Mouse (Mus musculus): ENCODE results near the gene Arhgef15.
"Not testable (repeated sequence)": the region's sequence is repeated elsewhere in the genome, so short reads cannot be mapped to it uniquely, and the experiment has no call there.

Gene Arhgef15

GRCm38 (mm10) chr11:68957308-68957707, at the start of gene Arhgef15:
Arhgef15 (minus strand) TSS chr11:68957480.
- DNase-seq (ENCODE audit: extremely low read depth, low read depth, low spot score), result no peak

DNA sequence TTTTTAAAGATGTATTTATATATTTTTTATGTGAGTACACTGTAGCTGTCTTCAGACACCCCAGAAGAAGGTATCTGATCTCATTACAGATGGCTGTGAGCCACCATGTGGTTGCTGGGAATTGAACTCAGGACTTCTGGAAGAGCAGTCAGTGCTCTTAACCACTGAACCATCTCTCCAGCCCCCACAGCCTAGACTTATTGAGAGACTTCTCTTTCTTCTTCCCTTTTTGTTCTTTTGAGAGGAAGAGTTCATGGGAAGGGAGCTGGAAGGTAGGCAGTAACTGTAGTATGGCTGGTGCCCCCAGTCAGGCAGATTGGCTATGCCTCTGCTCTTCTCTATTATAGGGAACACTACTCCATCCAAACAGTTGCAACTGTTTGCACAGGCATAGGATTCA, 49.3 kb upstream of the Arhgef15 start:
- DNase-seq (ENCODE audit: extremely low read depth, low read depth, low spot score), result not testable (repeated sequence)

GRCm38 (mm10) chr11:69005193-69005592, 47.9 kb upstream of the Arhgef15 start:
- DNase-seq (ENCODE audit: extremely low read depth, low read depth, low spot score), result no peak

DNA sequence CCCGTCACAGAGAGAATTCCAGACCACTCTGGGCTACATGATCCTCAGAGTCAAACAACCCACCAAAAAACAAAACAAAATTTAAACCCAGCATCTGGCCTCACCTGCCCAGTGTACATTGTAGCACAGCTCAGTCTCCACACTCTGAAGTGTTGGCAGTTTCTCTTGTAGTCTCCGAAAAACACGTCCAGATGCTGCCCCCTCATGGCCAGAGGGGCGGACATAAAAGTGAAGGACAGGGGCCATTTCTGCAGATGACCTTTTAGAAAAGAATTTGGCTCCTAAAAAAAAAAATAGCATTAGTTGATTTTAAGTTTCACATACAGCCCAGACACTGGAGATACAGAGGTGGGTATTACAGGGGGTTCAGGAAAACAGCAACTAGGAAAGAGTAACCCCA, 46.3 kb upstream of the Arhgef15 start:
- no peak for DNase-seq (ENCODE audit: extremely low read depth, low read depth, low spot score)

- not testable (repeated sequence) for DNase-seq (ENCODE audit: extremely low read depth, low read depth, low spot score)
Observed at GRCm38 (mm10) chr11:69002782-69003181, 45.5 kb upstream of the Arhgef15 start.

GRCm38 (mm10) chr11:68997080-68997479, 39.8 kb upstream of the Arhgef15 start:
- no peak for DNase-seq (ENCODE audit: extremely low read depth, low read depth, low spot score)

GRCm38 (mm10) chr11:68994377-68994776, 37.1 kb upstream of the Arhgef15 start:
- DNase-seq (ENCODE audit: extremely low read depth, low read depth, low spot score), result no peak

GRCm38 (mm10) chr11:68993122-68993521, 35.8 kb upstream of the Arhgef15 start:
- no peak for DNase-seq (ENCODE audit: extremely low read depth, low read depth, low spot score)

- no peak for DNase-seq (ENCODE audit: extremely low read depth, low read depth, low spot score)
Observed at GRCm38 (mm10) chr11:68988341-68988740, 31.1 kb upstream of the Arhgef15 start.

DNA sequence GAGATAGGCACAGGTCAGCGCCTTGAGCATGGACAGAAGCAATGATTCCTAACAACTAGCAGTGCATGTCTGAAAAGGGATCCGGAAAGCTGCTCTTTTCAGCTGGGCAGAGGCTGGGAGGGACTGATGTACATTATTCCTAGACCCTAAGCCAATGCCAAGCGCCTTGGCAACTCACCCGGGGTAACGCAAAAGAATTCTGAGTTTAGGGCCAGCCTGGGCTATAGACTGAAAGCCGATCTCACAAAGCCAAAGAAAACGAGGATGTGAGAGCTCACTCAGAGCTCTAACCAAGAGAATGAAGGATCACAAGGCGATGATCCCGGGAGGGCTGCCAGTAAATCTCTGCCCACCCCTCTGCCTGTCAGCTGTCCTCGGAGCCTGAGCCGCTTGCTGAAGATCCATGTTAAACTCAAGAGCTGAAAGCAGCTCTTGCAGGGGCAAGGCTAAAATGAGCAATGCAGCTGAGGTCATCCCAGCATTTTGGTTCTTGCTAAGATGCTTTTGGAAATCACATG, 30.1 kb upstream of the Arhgef15 start:
- no peak for DNase-seq (ENCODE audit: extremely low read depth, low read depth, low spot score)

DNA sequence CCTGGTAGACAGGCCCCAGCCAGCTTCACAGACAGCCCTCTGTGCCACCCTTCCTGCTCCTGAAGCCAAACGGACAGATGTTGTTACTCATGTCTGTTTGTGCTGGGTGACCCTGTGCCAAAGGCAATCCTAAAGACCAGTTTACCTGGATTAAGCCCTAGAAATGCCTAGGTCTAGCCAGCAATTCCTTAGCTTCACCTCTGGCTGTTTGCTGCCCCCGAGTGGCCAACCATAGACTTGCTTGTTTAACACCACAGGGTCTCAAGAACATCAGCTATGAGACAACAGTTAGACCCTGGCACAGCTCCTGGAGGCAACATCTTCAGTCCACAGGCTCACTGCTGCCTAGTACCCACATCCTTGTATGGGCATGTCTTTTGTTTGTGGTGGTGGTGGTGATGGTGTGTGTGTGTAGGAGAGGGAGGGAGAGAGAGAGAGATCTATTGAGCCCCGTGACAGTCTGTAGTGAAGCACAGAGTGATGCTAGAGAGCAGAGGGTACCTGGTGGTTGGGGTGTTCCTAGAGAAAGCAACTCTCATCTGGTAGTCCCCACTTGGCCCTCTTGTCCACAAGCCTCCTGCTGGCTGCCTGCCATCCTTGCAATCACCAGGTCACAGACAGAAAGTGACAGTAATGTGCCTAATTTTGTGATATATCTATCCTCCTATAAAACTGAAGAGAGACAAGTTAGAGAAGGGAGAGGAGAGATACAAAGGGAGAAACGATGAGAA, 25.5 kb upstream of the Arhgef15 start:
- peak; percentile 72 for DNase-seq (ENCODE audit: extremely low read depth, low read depth, low spot score)

- peak; percentile 88 for DNase-seq (ENCODE audit: extremely low read depth, low read depth, low spot score)
Observed at GRCm38 (mm10) chr11:68980919-68981318, 23.6 kb upstream of the Arhgef15 start.

DNA sequence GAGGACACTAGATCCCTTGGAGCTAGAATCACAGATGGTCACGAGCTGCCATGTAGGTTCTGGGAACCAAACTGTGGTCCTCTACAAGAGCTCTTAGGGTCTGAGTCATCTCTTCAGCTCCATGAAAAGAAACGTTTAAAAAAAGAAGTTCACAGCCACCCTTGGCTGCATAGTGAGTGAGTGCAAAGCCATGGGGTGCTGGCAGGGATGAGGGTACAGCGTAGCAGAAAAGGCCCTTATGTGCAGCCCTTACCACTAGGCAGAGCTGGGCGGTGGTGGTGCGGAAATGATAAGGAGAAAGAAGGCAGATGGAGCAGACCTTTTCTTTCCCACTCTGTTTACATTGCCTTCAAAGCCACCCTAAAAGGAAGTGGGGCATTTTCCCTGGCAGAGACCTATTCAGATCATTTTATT, 22.0 kb upstream of the Arhgef15 start:
- DNase-seq (ENCODE audit: extremely low read depth, low read depth, low spot score), result no peak

- no peak for DNase-seq (ENCODE audit: extremely low read depth, low read depth, low spot score)
Observed at GRCm38 (mm10) chr11:68975601-68976000, 18.3 kb upstream of the Arhgef15 start.

DNA sequence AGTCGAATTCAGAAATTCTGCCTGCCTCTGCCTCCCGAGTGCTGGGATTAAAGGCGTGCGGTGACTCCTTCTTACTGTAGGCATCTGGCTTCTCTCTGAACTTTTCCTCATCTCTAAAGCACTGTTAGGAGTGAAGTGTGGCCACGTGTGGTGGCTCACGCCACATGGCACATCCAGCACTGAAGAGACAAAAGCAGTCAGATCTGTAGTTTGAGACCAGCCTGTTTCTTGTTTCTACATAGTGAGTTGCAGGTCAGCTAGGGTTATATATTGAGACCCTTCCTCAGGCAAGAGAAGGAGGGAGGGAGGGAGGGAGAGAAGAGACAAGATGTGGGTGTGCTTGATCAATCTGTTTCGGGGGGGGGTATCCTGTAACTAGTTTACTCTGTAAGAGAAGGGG, 17.8 kb upstream of the Arhgef15 start, which contains the start of gene Rangrf:
Gene Rangrf (minus strand): TSS at position 101 of the 400 bp plus-strand sequence.
- DNase-seq (ENCODE audit: extremely low read depth, low read depth, low spot score), result no peak

DNA sequence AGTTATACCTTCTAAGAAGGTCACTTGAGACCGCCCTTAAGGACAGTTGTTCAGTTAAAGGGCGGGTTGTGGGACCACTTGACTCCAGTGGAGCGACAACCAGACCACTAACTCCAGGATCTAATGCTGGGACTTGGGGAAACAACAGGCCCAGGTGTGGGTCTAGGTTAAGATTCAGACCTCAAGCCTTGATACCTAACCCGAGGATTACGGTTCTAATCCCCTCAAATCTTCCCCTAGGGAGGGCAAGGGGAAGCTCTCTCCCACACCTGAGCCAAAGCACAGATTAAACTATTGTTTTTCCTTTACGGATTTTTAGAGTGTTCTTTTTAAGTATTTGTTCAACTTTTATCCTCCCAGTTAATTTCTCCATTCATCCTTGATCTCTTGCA, 16.8 kb upstream of the Arhgef15 start:
- no peak for DNase-seq (ENCODE audit: extremely low read depth, low read depth, low spot score)

- not testable (repeated sequence) for DNase-seq (ENCODE audit: extremely low read depth, low read depth, low spot score)
Observed at GRCm38 (mm10) chr11:68973250-68974058, 16.2 kb upstream of the Arhgef15 start.

DNA sequence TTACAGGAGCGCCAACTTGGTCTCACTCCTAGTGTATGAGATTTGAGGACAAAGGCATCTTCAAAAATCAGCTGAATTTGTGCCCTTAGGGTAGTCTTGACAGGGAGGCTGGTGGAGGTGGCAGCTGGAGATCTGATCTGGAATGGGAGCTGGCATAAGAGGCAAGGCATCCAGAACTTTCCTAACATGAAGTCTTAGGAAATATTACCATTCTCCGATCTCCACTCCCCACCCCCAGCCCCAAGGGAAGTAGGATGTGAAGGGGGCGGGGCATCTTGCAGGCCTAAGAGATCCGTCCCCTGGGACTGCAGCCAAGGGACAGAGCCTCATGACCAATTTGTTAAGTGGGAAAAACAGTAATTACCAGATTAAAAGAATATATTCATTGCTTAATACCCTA, 13.0 kb upstream of the Arhgef15 start:
- peak; percentile 68 for DNase-seq (ENCODE audit: extremely low read depth, low read depth, low spot score)

DNA sequence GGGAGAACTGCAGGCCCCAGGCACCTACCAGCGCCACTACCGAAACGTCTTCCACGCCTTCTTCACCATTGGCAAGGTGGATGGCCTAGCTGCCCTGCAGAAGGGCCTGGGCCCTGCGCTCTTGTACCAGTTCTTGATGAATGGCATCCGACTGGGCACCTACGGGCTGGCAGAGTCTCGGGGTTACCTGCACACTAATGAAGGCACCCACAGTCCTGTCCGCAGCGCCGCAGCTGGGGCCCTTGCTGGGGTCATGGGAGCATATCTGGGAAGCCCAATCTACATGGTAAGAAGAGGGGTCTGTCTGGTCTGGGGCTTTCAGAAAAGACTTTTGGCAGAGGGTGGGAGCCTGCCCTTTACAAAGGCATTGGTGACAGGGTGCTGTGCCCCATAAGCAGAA, 11.5 kb upstream of the Arhgef15 start:
- no peak for DNase-seq (ENCODE audit: extremely low read depth, low read depth, low spot score)

- peak; percentile 90 for DNase-seq (ENCODE audit: extremely low read depth, low read depth, low spot score)
Observed at GRCm38 (mm10) chr11:68967337-68968282, 10.3 kb upstream of the Arhgef15 start, which contains the start of gene Slc25a35. Slc25a35 (plus strand) TSS chr11:68968131.

DNA sequence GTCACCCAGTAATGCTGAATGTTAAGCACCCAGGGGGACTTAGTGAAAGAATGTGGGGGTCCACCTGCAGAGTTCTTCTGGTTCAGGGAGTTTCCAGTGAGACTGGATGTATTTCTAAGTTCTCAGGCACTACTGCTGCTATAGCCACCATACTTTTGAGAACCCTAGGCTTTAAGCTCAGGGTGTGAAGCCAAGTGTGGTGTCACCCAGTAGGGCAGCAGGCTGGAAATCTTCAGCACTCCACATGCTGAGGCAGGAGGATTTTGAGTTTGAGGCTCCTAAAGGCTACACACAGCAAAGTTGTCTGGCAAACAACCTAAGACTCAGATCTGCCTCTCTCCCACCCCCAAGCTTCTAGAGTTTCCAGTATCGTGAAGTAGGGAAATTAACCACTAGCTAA, 9.3 kb upstream of the Arhgef15 start:
- DNase-seq (ENCODE audit: extremely low read depth, low read depth, low spot score), result no peak
